In genomic region chr14:99339681-99340522, GRCm38 (mm10) we compare ENCODE assay signal across 14 mouse cellular contexts. TPM values are rescaled to one million over a fixed set of nuclear protein-coding genes. Genes with fewer than 3 reads are reported as not detected.
"Had no signal": no experiment of that assay in that cellular context is flagged by ENCODE, and none has a peak within 500 bp of the region (broad histone marks: within the 10 kb centered on the region; RNA-seq: fewer than 3 reads in every experiment).

No protein-coding gene starts in this region.

- H3K9me3 ChIP-seq: limb, embryonic 10.5 days; liver, embryonic 15.5 days; midbrain, embryonic 13.5 days; neural tube, embryonic 15.5 days had no signal

- H3K27ac ChIP-seq: left cerebral cortex, adult 2 months; limb, embryonic 10.5 days; liver, embryonic 15.5 days; macrophage; midbrain, embryonic 13.5 days; neural tube, embryonic 15.5 days had no signal

- H3K4me1 ChIP-seq: limb, embryonic 10.5 days; liver, embryonic 15.5 days; neural tube, embryonic 15.5 days had no signal

- H3K9ac ChIP-seq: liver, embryonic 15.5 days; midbrain, embryonic 13.5 days; neural tube, embryonic 15.5 days had no signal

- H3K27me3 ChIP-seq: liver, embryonic 15.5 days; midbrain, embryonic 13.5 days; neural tube, embryonic 15.5 days had no signal

- H3K4me3 ChIP-seq: left cerebral cortex, adult 2 months; limb, embryonic 10.5 days; liver, embryonic 15.5 days; midbrain, embryonic 13.5 days; myocyte; neural tube, embryonic 15.5 days had no signal

- ATAC-seq: midbrain, embryonic 13.5 days had no signal

- DNase-seq: kidney, postnatal 25 days; lung, adult 2 months; lung, postnatal 10 days; right cerebral cortex, adult 18-20 months; right cerebral cortex, postnatal 25 days; thymus, postnatal 4 days had no signal

- H3K36me3 ChIP-seq: limb, embryonic 10.5 days; liver, embryonic 15.5 days; midbrain, embryonic 13.5 days; neural tube, embryonic 15.5 days had no signal

- H3K4me2 ChIP-seq: liver, embryonic 11.5 days; liver, embryonic 15.5 days; midbrain, embryonic 13.5 days; neural tube, embryonic 15.5 days had no signal

RNA-seq across cellular contexts. Expression of gene Klf5, which starts 41.4 kb away (rescaled TPM):
- polyA plus RNA-seq: macrophage had no signal
